Comparison of ENCODE assay signal across 11 mouse cellular contexts in the genomic region with DNA sequence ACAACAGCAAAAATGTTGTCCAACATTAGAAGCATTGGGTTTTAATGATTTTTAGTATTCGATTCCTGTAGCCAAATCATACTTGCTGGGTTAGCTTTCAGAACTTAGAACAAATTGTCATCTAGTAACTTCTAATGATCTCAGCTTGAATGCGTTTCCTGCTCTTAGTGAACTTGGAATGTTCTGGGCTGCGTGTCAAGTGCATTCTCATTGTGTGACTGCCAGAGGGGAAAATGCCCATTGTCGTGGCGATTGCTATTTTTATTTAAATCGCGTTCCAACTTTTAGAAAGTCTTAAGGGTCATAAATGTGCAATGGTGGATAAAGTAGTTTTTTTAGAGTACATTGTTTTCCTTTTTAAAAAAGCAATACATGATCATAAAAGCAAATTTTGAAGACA.
DNase-seq lines count a peak whose midpoint lies in the region; ATAC-seq and TF ChIP-seq lines count a peak whose summit lies in the region.
"Had no signal": no experiment of that assay in that cellular context is flagged by ENCODE, and none has a peak within 500 bp of the region (broad histone marks: within the 10 kb centered on the region; RNA-seq: fewer than 3 reads in every experiment).

No protein-coding gene starts in this region.

- no peaks in the 10 kb centered on the region for H3K9me3 ChIP-seq in limb, embryonic 14.5 days (ENCODE audit: control insufficient read depth, low read length)
- H3K9me3 ChIP-seq in limb, embryonic 10.5 days (replicated peaks): no peaks in the 10 kb centered on the region
- no peaks in the 10 kb centered on the region for H3K9me3 ChIP-seq in liver, embryonic 12.5 days (replicated peaks)
- H3K9me3 ChIP-seq: embryonic facial prominence, embryonic 13.5 days; heart, embryonic 13.5 days; neural tube, embryonic 12.5 days had no signal

- H3K27me3 ChIP-seq in limb, embryonic 14.5 days (ENCODE audit: control insufficient read depth, insufficient read depth, low read length): no peaks in the 10 kb centered on the region
- no peaks in the 10 kb centered on the region for H3K27me3 ChIP-seq in limb, embryonic 10.5 days (ENCODE audit: low read depth, poor library complexity, severe bottlenecking)
- no peaks in the 10 kb centered on the region for H3K27me3 ChIP-seq in liver, embryonic 12.5 days (replicated peaks)
- H3K27me3 ChIP-seq: embryonic facial prominence, embryonic 13.5 days; heart, embryonic 13.5 days; neural tube, embryonic 12.5 days had no signal

- 70% methylated on average over 7 of the region's 7 CpGs for WGBS in limb, embryonic 14.5 days
- 88% methylated on average over 7 of the region's 7 CpGs for WGBS in limb, embryonic 10.5 days
- 66% methylated on average over 7 of the region's 7 CpGs for WGBS in liver, embryonic 12.5 days (ENCODE audit: insufficient replicate concordance)

- no peak overlapping the region for H3K4me3 ChIP-seq in limb, embryonic 14.5 days (replicated peaks; ENCODE audit: low read length)
- H3K4me3 ChIP-seq in limb, embryonic 10.5 days: no peak overlapping the region
- H3K4me3 ChIP-seq in liver, embryonic 12.5 days: no peak overlapping the region
- H3K4me3 ChIP-seq: embryonic facial prominence, embryonic 13.5 days; heart, embryonic 13.5 days; neural tube, embryonic 12.5 days had no signal

- no peaks in the 10 kb centered on the region for H3K36me3 ChIP-seq in limb, embryonic 14.5 days (ENCODE audit: control insufficient read depth, insufficient read depth, low read length)
- H3K36me3 ChIP-seq in limb, embryonic 10.5 days: no peaks in the 10 kb centered on the region
- no peaks in the 10 kb centered on the region for H3K36me3 ChIP-seq in liver, embryonic 12.5 days
- H3K36me3 ChIP-seq: embryonic facial prominence, embryonic 13.5 days; heart, embryonic 13.5 days; neural tube, embryonic 12.5 days had no signal

- H3K4me2 ChIP-seq in limb, embryonic 14.5 days (replicated peaks; ENCODE audit: low read depth, low read length, severe bottlenecking): no peak overlapping the region
- no peak overlapping the region for H3K4me2 ChIP-seq in liver, embryonic 12.5 days
- H3K4me2 ChIP-seq: embryonic facial prominence, embryonic 13.5 days; heart, embryonic 13.5 days; neural tube, embryonic 12.5 days had no signal

- no peak for ATAC-seq in limb, embryonic 14.5 days (ENCODE audit: low FRiP score, low read depth)
- no peak for ATAC-seq in megakaryocyte, adult 5-6 weeks (ENCODE audit: poor library complexity, severe bottlenecking)
- no peak for ATAC-seq in liver, embryonic 12.5 days
- ATAC-seq: liver, postnatal 0 days had no signal

- TF ChIP-seq POLR2A in limb, embryonic 14.5 days (IDR thresholded peaks at IDR 0.05; ENCODE audit: borderline replicate concordance, extremely low read depth, insufficient read depth, insufficient read length): no peak

- intact Hi-C loops in heart, postnatal 36 days (cut with DNase I): loop anchor here (10.0 kb wide), 2 partner anchors 381 to 711 kb away; no protein-coding TSS in a partner anchor

- H3K27ac ChIP-seq in limb, embryonic 14.5 days (replicated peaks; ENCODE audit: low read depth, low read length): no peak overlapping the region
- H3K27ac ChIP-seq in limb, embryonic 10.5 days: no peak overlapping the region
- no peak overlapping the region for H3K27ac ChIP-seq in liver, embryonic 12.5 days
- H3K27ac ChIP-seq: embryonic facial prominence, embryonic 13.5 days; heart, embryonic 13.5 days; neural tube, embryonic 12.5 days had no signal

- H3K9ac ChIP-seq in limb, embryonic 14.5 days (ENCODE audit: low read depth, low read length, severe bottlenecking): no peak overlapping the region
- H3K9ac ChIP-seq in liver, embryonic 12.5 days: no peak overlapping the region
- H3K9ac ChIP-seq: embryonic facial prominence, embryonic 13.5 days; heart, embryonic 13.5 days; liver, postnatal 0 days; neural tube, embryonic 12.5 days had no signal

- peak; percentile 26 for DNase-seq in limb, embryonic 14.5 days (ENCODE audit: low spot score)
- no peak for DNase-seq in limb, embryonic 10.5 days (ENCODE audit: low spot score)
- DNase-seq in gastrocnemius, adult 8-10 months (ENCODE audit: low spot score in 2 of 2): peak; percentile 29 to 43
- DNase-seq in heart, postnatal 36 days: peak; percentile 71 to 77
- peak; percentile 73 for DNase-seq in lung, postnatal 25 days (ENCODE audit: low spot score)
- DNase-seq: liver, postnatal 0 days had no signal

- no peaks in the 10 kb centered on the region for H3K4me1 ChIP-seq in limb, embryonic 14.5 days (ENCODE audit: control insufficient read depth, insufficient read depth, low read length)
- H3K4me1 ChIP-seq in limb, embryonic 10.5 days: peaks cover 11% of the 10 kb centered on the region; the same call in 1 of the 2 replicates
- no peaks in the 10 kb centered on the region for H3K4me1 ChIP-seq in liver, embryonic 12.5 days
- H3K4me1 ChIP-seq: embryonic facial prominence, embryonic 13.5 days; heart, embryonic 13.5 days; neural tube, embryonic 12.5 days had no signal
